Mouse (Mus musculus) neural tube, embryonic 15.5 days (tissue): ENCODE data around the gene Cse1l. TPM values are rescaled to one million over a fixed set of nuclear protein-coding genes. Genes with fewer than 3 reads are reported as not detected.

Source experiments
- ATAC-seq: fragments of 200-750 bp; cut with Nextera tagmentation; 2 replicates; pipeline ENCODE4 v1.8.0; 2017; ENCODE audit warnings: mild to moderate bottlenecking, moderate TSS enrichment, moderate library complexity; ENCODE audit not compliant: low FRiP score
- H3K27ac ChIP-seq: fragments of 300-500 bp; sonication (generic); replicated peaks from 2 replicates; pipeline ENCODE4 v1.5.1; 2015; ENCODE audit warnings: mild to moderate bottlenecking, inconsistent platforms
- H3K27me3 ChIP-seq: fragments of 300-500 bp; sonication (generic); replicated peaks from 2 replicates; pipeline ENCODE4 v1.6.1; 2015; ENCODE audit warnings: inconsistent platforms
- H3K36me3 ChIP-seq: fragments of 300-500 bp; sonication (generic); 2 replicates; pipeline ENCODE4 v1.6.1; 2015; ENCODE audit warnings: inconsistent platforms
- H3K4me1 ChIP-seq: fragments of 300-500 bp; sonication (generic); 2 replicates; pipeline ENCODE4 v1.6.1; 2015; ENCODE audit warnings: inconsistent platforms
- H3K4me2 ChIP-seq: fragments of 300-500 bp; sonication (generic); 2 replicates; pipeline ENCODE4 v1.6.1; 2015; ENCODE audit warnings: inconsistent platforms, mild to moderate bottlenecking, moderate library complexity
- H3K4me3 ChIP-seq: fragments of 300-500 bp; sonication (generic); replicated peaks from 2 replicates; pipeline ENCODE4 v1.5.1; 2015; ENCODE audit warnings: mild to moderate bottlenecking, inconsistent platforms
- H3K9ac ChIP-seq: fragments of 300-500 bp; sonication (generic); replicated peaks from 2 replicates; pipeline ENCODE4 v1.6.1; 2015; ENCODE audit warnings: mild to moderate bottlenecking, inconsistent platforms
- H3K9me3 ChIP-seq: fragments of 300-500 bp; sonication (generic); replicated peaks from 2 replicates; pipeline ENCODE4 v1.6.1; 2016; ENCODE audit warnings: inconsistent platforms
- WGBS: fragments of 180-500 bp; shearing (Covaris S2); methylation state at CpG from one replicate; pipeline ENCODE4 v1.1.7; 2015; ENCODE audit warnings: mixed read lengths; 5-methylcytosine and 5-hydroxymethylcytosine counted together
- polyA plus RNA-seq: library from polyadenylated mRNA; unstranded; fragments of >200 nt; fragmentation: Nextera tagmentation; extraction: Ambion mirVana; gene quantifications from 2 replicates; pipeline ENCODE4 v1.2.1, GENCODE M21; 2015

The Cse1l gene
- polyA plus RNA-seq, 1 experiment from 2014 or later = 85.9 TPM

- no peak for ATAC-seq
- H3K4me1 ChIP-seq = no peaks in the 10 kb centered on the region
- peaks cover 47% of the 10 kb centered on the region for H3K36me3 ChIP-seq
- H3K4me3 ChIP-seq = no peak overlapping the region
- no peak overlapping the region for H3K27ac ChIP-seq
- no peak overlapping the region for H3K9ac ChIP-seq
- no peak overlapping the region for H3K4me2 ChIP-seq
- no peaks in the 10 kb centered on the region for H3K9me3 ChIP-seq
- H3K27me3 ChIP-seq = no peaks in the 10 kb centered on the region
- 80% methylated on average over 10 of the region's 10 CpGs for WGBS
Observed at GRCm38 (mm10) chr2:166885619-166886018, 20.2 kb upstream of the Cse1l start.

DNA sequence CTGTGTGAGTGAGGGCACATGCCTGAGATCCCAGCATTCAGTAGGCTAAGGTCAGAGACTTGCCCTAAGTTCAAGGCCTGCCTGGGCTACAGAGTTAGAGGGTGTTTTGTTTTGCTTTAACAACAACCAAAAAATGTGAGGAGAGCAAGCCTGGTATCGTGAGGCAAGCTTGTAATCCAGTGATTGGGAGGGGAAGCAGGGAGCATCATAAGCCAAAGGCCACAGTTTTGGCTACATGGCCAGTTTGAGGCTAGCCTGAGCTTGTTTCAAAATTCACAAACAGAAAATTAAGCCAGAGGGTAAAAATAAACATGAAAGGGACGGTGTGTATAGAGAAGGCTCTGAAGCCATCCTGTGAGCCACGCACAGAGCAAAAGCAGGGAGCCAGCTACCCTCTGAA is 19.6 kb upstream of the Cse1l start:
- no peak for ATAC-seq
- Histone ChIP-seq H3K36me3 (peaks cover 46% of the 10 kb centered on the region), H3K9me3 (no peaks in the 10 kb centered on the region), H3K4me2 (no peak overlapping the region), H3K27me3 (no peaks in the 10 kb centered on the region), H3K4me3 (no peak overlapping the region), H3K27ac (no peak overlapping the region), H3K4me1 (no peaks in the 10 kb centered on the region), H3K9ac (no peak overlapping the region)
- 90% methylated on average over 3 of the region's 3 CpGs for WGBS

- no peak for ATAC-seq
- peaks cover 49% of the 10 kb centered on the region for H3K36me3 ChIP-seq
- no peak overlapping the region for H3K27ac ChIP-seq
- no peaks in the 10 kb centered on the region for H3K27me3 ChIP-seq
- 30% methylated on average over 11 of the region's 11 CpGs for WGBS
- no peaks in the 10 kb centered on the region for H3K9me3 ChIP-seq
- no peak overlapping the region for H3K4me3 ChIP-seq
- H3K4me2 ChIP-seq = no peak overlapping the region
- H3K9ac ChIP-seq = no peak overlapping the region
- H3K4me1 ChIP-seq = no peaks in the 10 kb centered on the region
Observed at GRCm38 (mm10) chr2:166887816-166888215, 18.0 kb upstream of the Cse1l start.

GRCm38 (mm10) chr2:166891366-166891880 is 14.4 kb upstream of the Cse1l start:
- ATAC-seq = no peak
- Histone ChIP-seq H3K4me3 (no peak overlapping the region), H3K4me2 (no peak overlapping the region), H3K9ac (no peak overlapping the region), H3K27ac (no peak overlapping the region), H3K27me3 (no peaks in the 10 kb centered on the region), H3K9me3 (no peaks in the 10 kb centered on the region), H3K36me3 (peaks cover 56% of the 10 kb centered on the region), H3K4me1 (no peaks in the 10 kb centered on the region)
- 76% methylated on average over 9 of the region's 9 CpGs for WGBS

DNA sequence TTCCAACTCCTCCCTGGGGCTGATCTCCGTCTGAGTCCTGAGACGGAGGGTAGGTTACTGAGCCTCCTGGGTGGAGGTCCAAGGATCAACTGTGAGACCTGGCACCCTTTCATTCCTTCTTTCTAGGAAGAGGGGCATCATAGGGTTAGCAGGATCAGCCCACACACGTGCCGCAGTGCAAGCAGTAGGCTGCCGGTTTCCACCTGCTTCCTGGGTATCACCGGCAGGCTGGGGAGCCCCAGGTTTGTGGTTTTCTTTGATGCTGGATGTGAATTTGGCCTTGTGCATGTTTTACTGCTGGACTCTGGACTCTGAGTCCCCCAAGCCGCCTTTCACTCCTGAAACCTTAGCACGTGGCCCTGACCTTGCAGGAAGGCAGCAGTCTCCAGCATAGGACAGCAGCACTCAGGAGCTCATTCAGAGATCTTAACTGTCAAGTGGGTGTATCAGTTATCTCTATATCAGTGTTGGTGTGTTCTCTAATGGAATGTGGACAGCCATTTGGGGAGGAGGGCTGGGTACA is 13.6 kb upstream of the Cse1l start:
- no peak overlapping the region for H3K27ac ChIP-seq
- no peak for ATAC-seq
- H3K9ac ChIP-seq = no peak overlapping the region
- 94% methylated on average over 8 of the region's 8 CpGs for WGBS
- H3K4me3 ChIP-seq = no peak overlapping the region
- no peaks in the 10 kb centered on the region for H3K4me1 ChIP-seq
- H3K9me3 ChIP-seq = no peaks in the 10 kb centered on the region
- H3K27me3 ChIP-seq = no peaks in the 10 kb centered on the region
- no peak overlapping the region for H3K4me2 ChIP-seq
- peaks cover 52% of the 10 kb centered on the region for H3K36me3 ChIP-seq

- H3K27ac ChIP-seq = no peak overlapping the region
- H3K4me1 ChIP-seq = no peaks in the 10 kb centered on the region
- H3K4me3 ChIP-seq = no peak overlapping the region
- no peak overlapping the region for H3K9ac ChIP-seq
- no peaks in the 10 kb centered on the region for H3K9me3 ChIP-seq
- ATAC-seq = no peak
- no peaks in the 10 kb centered on the region for H3K27me3 ChIP-seq
- H3K4me2 ChIP-seq = no peak overlapping the region
- peaks cover 50% of the 10 kb centered on the region for H3K36me3 ChIP-seq
- WGBS = 94% methylated on average over 5 of the region's 5 CpGs
Observed at GRCm38 (mm10) chr2:166893036-166893435, 12.8 kb upstream of the Cse1l start.

DNA sequence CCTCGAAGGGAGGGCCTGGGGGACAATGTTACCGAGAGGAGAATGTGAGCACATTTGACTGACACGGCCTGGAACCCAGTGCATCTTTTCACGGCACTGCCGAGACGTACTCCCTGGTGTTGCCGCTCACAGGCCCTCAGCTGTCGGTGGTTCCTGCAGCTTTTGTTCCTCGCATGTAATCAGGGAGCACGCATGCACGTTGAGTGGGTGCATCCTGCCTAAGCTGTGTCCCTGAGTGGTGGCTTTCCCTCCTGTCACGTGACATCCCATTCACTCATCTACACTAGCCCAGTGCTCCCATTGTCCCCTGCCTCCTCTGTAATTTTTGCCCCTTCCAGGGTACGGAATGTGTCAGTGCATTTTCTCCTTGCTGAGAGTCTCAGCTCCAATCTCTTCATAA is 9.5 kb upstream of the Cse1l start:
- no peak overlapping the region for H3K4me2 ChIP-seq
- no peak overlapping the region for H3K9ac ChIP-seq
- H3K4me1 ChIP-seq = no peaks in the 10 kb centered on the region
- H3K4me3 ChIP-seq = no peak overlapping the region
- no peaks in the 10 kb centered on the region for H3K9me3 ChIP-seq
- H3K27me3 ChIP-seq = no peaks in the 10 kb centered on the region
- WGBS = 68% methylated on average over 13 of the region's 13 CpGs
- ATAC-seq = no peak
- peaks cover 38% of the 10 kb centered on the region for H3K36me3 ChIP-seq
- no peak overlapping the region for H3K27ac ChIP-seq

- 83% methylated on average over 12 of the region's 12 CpGs for WGBS
- H3K36me3 ChIP-seq = peaks cover 32% of the 10 kb centered on the region
- H3K9me3 ChIP-seq = no peaks in the 10 kb centered on the region
- no peaks in the 10 kb centered on the region for H3K4me1 ChIP-seq
- H3K27me3 ChIP-seq = no peaks in the 10 kb centered on the region
- H3K4me2 ChIP-seq = no peak overlapping the region
- no peak overlapping the region for H3K9ac ChIP-seq
- ATAC-seq = no peak
- no peak overlapping the region for H3K4me3 ChIP-seq
- H3K27ac ChIP-seq = no peak overlapping the region
Observed at GRCm38 (mm10) chr2:166896974-166897373, 8.9 kb upstream of the Cse1l start.

DNA sequence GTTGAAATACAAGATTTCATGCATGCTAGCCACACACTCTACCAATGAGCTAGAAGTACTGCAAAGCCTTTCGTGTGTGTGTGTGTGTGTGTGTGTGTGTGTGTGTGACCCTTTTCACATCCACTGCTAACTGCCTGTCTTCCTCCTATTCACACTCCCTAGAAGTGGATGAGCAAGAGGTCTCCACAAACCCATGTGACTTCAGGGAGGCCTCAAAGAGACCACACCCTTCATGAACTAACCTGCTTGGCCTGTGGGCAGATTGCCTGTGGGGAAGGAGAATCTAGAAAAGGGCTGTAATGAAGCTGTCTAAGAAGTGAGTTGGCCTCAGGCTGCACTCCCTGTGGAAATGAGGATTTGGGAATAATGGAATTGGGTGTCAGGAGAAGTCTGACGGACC is 6.7 kb upstream of the Cse1l start:
- peaks cover 14% of the 10 kb centered on the region for H3K36me3 ChIP-seq
- no peaks in the 10 kb centered on the region for H3K27me3 ChIP-seq
- H3K4me1 ChIP-seq = no peaks in the 10 kb centered on the region
- no peak overlapping the region for H3K27ac ChIP-seq
- H3K4me3 ChIP-seq = no peak overlapping the region
- no peak for ATAC-seq
- no peaks in the 10 kb centered on the region for H3K9me3 ChIP-seq
- no peak overlapping the region for H3K9ac ChIP-seq
- H3K4me2 ChIP-seq = no peak overlapping the region
- WGBS = 77% methylated on average over 2 of the region's 2 CpGs

DNA sequence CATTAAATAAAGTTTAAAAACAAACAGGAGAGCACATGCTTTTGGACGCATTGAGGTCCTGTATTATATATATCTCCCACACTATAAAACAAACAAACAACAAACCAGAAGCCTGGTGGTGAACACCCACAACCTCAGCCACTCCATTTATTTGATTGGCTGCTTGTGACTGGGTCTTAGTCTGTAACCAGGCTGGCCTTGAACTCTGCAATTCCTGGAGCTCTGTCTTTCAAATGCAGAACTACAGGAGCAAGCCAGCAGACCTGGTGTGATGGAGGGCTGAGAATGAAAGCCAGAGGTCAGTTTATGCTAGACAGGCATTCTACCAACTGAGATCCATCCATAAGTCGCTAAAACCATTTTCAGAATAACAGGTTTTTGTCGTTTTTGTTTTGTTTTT is 6.1 kb upstream of the Cse1l start:
- Histone ChIP-seq H3K27ac (no peak overlapping the region), H3K4me1 (no peaks in the 10 kb centered on the region), H3K4me3 (no peak overlapping the region), H3K4me2 (no peak overlapping the region), H3K9ac (no peak overlapping the region), H3K27me3 (no peaks in the 10 kb centered on the region), H3K9me3 (no peaks in the 10 kb centered on the region), H3K36me3 (peaks cover 8% of the 10 kb centered on the region; the same call in 1 of the 2 replicates)
- WGBS = 78% methylated on average over 3 of the region's 3 CpGs
- no peak for ATAC-seq

DNA sequence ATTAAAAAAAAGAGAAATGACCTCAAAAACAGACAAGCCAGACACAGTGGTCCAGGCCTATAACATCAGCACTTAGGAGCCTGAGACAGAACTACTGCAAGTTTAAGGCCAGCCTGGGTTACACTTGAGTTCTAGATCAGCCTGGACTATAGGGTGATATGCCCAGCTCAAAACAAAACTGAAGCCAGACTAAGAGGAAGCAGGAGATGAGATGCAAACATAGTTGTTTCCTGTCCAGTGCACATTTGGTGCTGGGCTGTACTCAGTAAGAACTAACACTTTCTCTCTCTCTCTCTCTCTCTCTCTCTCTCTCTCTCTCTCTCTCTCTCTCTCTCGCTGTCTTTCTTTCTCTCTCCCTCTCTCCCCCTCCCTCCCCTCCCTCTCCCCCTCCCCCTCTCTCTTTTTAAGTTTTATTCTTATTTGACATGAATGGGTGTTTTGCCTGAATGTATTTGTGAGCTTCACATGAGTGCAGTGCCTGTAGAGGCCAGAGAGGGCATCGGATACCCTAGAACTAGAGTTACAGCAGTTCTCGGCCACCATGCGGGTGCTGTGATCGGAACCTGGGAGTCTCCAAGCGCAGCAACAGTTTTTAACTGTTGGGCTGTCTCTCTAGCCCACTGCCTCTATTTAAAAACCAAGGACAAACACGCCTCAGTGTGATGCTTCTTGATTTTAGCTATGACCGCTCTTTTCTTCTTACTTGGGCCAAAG is 4.9 kb upstream of the Cse1l start:
- 89% methylated on average over 8 of the region's 8 CpGs for WGBS
- Histone ChIP-seq H3K36me3 (0 out of 2 replicates have a peak, but pooled peaks cover 2% of the 10 kb centered on the region), H3K4me3 (no peak overlapping the region), H3K27me3 (no peaks in the 10 kb centered on the region), H3K27ac (no peak overlapping the region), H3K4me2 (no peak overlapping the region), H3K4me1 (peaks cover 5% of the 10 kb centered on the region), H3K9me3 (no peaks in the 10 kb centered on the region), H3K9ac (no peak overlapping the region)
- no peak for ATAC-seq

DNA sequence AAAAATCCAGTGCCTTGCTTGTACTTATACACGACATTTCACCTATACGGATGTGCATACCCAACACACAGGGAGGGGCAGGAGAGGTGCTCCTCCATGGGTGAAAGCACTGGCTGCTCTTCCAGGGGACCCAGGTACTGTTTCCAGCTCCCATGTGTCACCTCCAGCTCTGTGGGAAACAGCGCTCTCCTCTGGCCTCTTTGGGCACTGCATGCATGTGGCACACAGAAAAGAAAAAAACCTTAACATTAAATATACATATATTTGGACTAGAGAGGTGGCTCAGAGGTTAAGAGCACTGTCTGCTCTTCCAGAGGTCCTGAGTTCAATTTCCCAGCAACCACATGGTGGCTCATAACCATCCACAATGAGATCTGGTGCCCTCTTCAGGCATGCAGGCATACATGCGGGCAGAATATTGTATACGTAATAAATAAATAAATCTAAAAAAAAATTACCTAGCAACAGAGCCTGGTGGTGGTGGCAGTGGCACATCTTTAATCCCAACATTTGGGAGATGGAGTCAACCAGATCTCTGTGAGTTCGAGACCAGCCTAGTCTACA is 2.0 kb upstream of the Cse1l start:
- H3K4me1 ChIP-seq = peaks cover 19% of the 10 kb centered on the region
- H3K4me2 ChIP-seq = no peak overlapping the region
- no peak overlapping the region for H3K4me3 ChIP-seq
- ATAC-seq = no peak
- no peak overlapping the region for H3K9ac ChIP-seq
- WGBS = 93% methylated on average over 6 of the region's 6 CpGs
- H3K27ac ChIP-seq = no peak overlapping the region
- H3K27me3 ChIP-seq = no peaks in the 10 kb centered on the region
- H3K9me3 ChIP-seq = no peaks in the 10 kb centered on the region
- H3K36me3 ChIP-seq = no peaks in the 10 kb centered on the region
